In genomic region chr8:71370711-71371235, GRCm38 (mm10) we compare ENCODE assay signal across 8 mouse cellular contexts. TPM values are rescaled to one million over a fixed set of nuclear protein-coding genes. Genes with fewer than 3 reads are reported as not detected.
A peak's percentile ranks its signal among the peaks of the same experiment; 100 is the strongest.
DNase-seq lines count a peak whose midpoint lies in the region; ATAC-seq and TF ChIP-seq lines count a peak whose summit lies in the region.

No protein-coding gene starts in this region.

- H3K36me3 ChIP-seq in heart, embryonic 12.5 days = peaks cover 45% of the 10 kb centered on the region
- H3K36me3 ChIP-seq in E14TG2a.4 (ENCODE audit: insufficient read depth, low read length) = peaks cover 56% of the 10 kb centered on the region
- peaks cover 28% of the 10 kb centered on the region for H3K36me3 ChIP-seq in forebrain, embryonic 12.5 days (replicated peaks)
- H3K36me3 ChIP-seq in liver, embryonic 15.5 days (replicated peaks) = peaks cover 39% of the 10 kb centered on the region

- peak overlapping the region; percentile 64 for H3K4me3 ChIP-seq in heart, embryonic 12.5 days
- peak overlapping the region; percentile 89 for H3K4me3 ChIP-seq in E14TG2a.4 (replicated peaks; ENCODE audit: low read length)
- H3K4me3 ChIP-seq in forebrain, embryonic 12.5 days (replicated peaks) = peak overlapping the region; percentile 71
- peak overlapping the region; percentile 90 for H3K4me3 ChIP-seq in liver, embryonic 15.5 days (replicated peaks)

- WGBS in heart, embryonic 12.5 days = 21% methylated on average over 5 of the region's 5 CpGs
- 29% methylated on average over 5 of the region's 5 CpGs for WGBS in forebrain, embryonic 12.5 days
- WGBS in liver, embryonic 15.5 days (ENCODE audit: insufficient replicate concordance) = 10% methylated on average over 5 of the region's 5 CpGs

- H3K9me3 ChIP-seq in heart, embryonic 12.5 days (replicated peaks) = no peaks in the 10 kb centered on the region
- H3K9me3 ChIP-seq in E14TG2a.4 (ENCODE audit: low read length) = no peaks in the 10 kb centered on the region
- H3K9me3 ChIP-seq in forebrain, embryonic 12.5 days = no peaks in the 10 kb centered on the region
- H3K9me3 ChIP-seq in liver, embryonic 15.5 days (replicated peaks) = no peaks in the 10 kb centered on the region

- H3K4me2 ChIP-seq in heart, embryonic 12.5 days = peak overlapping the region; percentile 62
- H3K4me2 ChIP-seq in forebrain, embryonic 12.5 days = peak overlapping the region; percentile 47
- peak overlapping the region; percentile 72 for H3K4me2 ChIP-seq in liver, embryonic 15.5 days

- peaks cover 45% of the 10 kb centered on the region for H3K4me1 ChIP-seq in heart, embryonic 12.5 days (replicated peaks)
- peaks cover 63% of the 10 kb centered on the region for H3K4me1 ChIP-seq in E14TG2a.4 (replicated peaks; ENCODE audit: low read depth, low read length)
- peaks cover 30% of the 10 kb centered on the region for H3K4me1 ChIP-seq in forebrain, embryonic 12.5 days
- peaks cover 69% of the 10 kb centered on the region for H3K4me1 ChIP-seq in liver, embryonic 15.5 days (replicated peaks)

- no peak for TF ChIP-seq CTCF in E14TG2a.4 (conservative IDR thresholded peaks at IDR 0.05; ENCODE audit: low read length)

- DNase-seq in heart, adult 9 months (ENCODE audit: low spot score in 2 of 2) = no peak
- DNase-seq in natural killer cell, adult 2 months (ENCODE audit: low spot score in 2 of 2) = no peak
- no peak for DNase-seq in B cell, adult 2 months
- no peak for DNase-seq in layer of hippocampus, postnatal 10 days (ENCODE audit: low spot score in 2 of 2)

- H3K9ac ChIP-seq in heart, embryonic 12.5 days = peak overlapping the region; percentile 34; the same call in 1 of the 2 replicates
- H3K9ac ChIP-seq in forebrain, embryonic 12.5 days = no peak overlapping the region
- peak overlapping the region; percentile 40; the same call in 1 of the 2 replicates for H3K9ac ChIP-seq in liver, embryonic 15.5 days

- H3K27ac ChIP-seq in heart, embryonic 12.5 days (ENCODE audit: poor library complexity, severe bottlenecking) = no peak overlapping the region
- H3K27ac ChIP-seq in forebrain, embryonic 12.5 days = no peak overlapping the region
- H3K27ac ChIP-seq in liver, embryonic 15.5 days (replicated peaks) = peak overlapping the region; percentile 92

- ATAC-seq in heart, embryonic 12.5 days (ENCODE audit: insufficient number of reproducible peaks, low FRiP score) = no peak
- ATAC-seq in forebrain, embryonic 12.5 days (ENCODE audit: low FRiP score) = no peak
- ATAC-seq in liver, embryonic 15.5 days (ENCODE audit: insufficient read depth) = no peak

- H3K27me3 ChIP-seq in heart, embryonic 12.5 days (replicated peaks) = no peaks in the 10 kb centered on the region
- no peaks in the 10 kb centered on the region for H3K27me3 ChIP-seq in E14TG2a.4 (ENCODE audit: insufficient read depth, low read length)
- no peaks in the 10 kb centered on the region for H3K27me3 ChIP-seq in forebrain, embryonic 12.5 days
- peaks cover 2% of the 10 kb centered on the region for H3K27me3 ChIP-seq in liver, embryonic 15.5 days

RNA-seq across cellular contexts. Expression of gene Ocel1, which starts 0.3 kb away (rescaled TPM):
- 5.5 and 5.7 TPM in 2 replicates for polyA plus RNA-seq in heart, embryonic 12.5 days (2016; fragmentation: Nextera tagmentation; extraction: Ambion mirVana)
- 3.2 and 4.4 TPM in 2 replicates for polyA plus RNA-seq in forebrain, embryonic 12.5 days (2016; fragmentation: Nextera tagmentation; extraction: Ambion mirVana)
- 4.6 and 5.2 TPM in 2 replicates for polyA plus RNA-seq in liver, embryonic 15.5 days (2015; fragmentation: Nextera tagmentation; extraction: Ambion mirVana)
- total RNA-seq in layer of hippocampus, postnatal 10 days (2021) = 10 to 100 TPM; 17.2 to 17.6 TPM

RNA-seq across cellular contexts. Expression of gene Use1, which starts 4.1 kb away (rescaled TPM):
- 68.6 and 69.9 TPM in 2 replicates for polyA plus RNA-seq in heart, embryonic 12.5 days (2016; fragmentation: Nextera tagmentation; extraction: Ambion mirVana)
- polyA plus RNA-seq in forebrain, embryonic 12.5 days (2016; fragmentation: Nextera tagmentation; extraction: Ambion mirVana) = 76.7 and 77.1 TPM in 2 replicates
- 38.7 and 41.1 TPM in 2 replicates for polyA plus RNA-seq in liver, embryonic 15.5 days (2015; fragmentation: Nextera tagmentation; extraction: Ambion mirVana)
- 100 to 1,000 TPM in 1 of 2 experiments, 10 to 100 TPM in 1; 97.9 to 108 TPM for total RNA-seq in layer of hippocampus, postnatal 10 days (2021)

RNA-seq across cellular contexts. Expression of gene Nr2f6, which starts 11.0 kb away (rescaled TPM):
- polyA plus RNA-seq in heart, embryonic 12.5 days (2016; fragmentation: Nextera tagmentation; extraction: Ambion mirVana) = 63.6 and 64.3 TPM in 2 replicates
- 31.5 and 35.3 TPM in 2 replicates for polyA plus RNA-seq in forebrain, embryonic 12.5 days (2016; fragmentation: Nextera tagmentation; extraction: Ambion mirVana)
- polyA plus RNA-seq in liver, embryonic 15.5 days (2015; fragmentation: Nextera tagmentation; extraction: Ambion mirVana) = 24.1 and 27.0 TPM in 2 replicates
- 10 to 100 TPM; 32.2 to 32.5 TPM for total RNA-seq in layer of hippocampus, postnatal 10 days (2021)

RNA-seq across cellular contexts. Expression of gene Ushbp1, which starts 24.8 kb away (rescaled TPM):
- polyA plus RNA-seq in heart, embryonic 12.5 days (2016; fragmentation: Nextera tagmentation; extraction: Ambion mirVana) = 4.8 and 6.1 TPM in 2 replicates
- polyA plus RNA-seq in forebrain, embryonic 12.5 days (2016; fragmentation: Nextera tagmentation; extraction: Ambion mirVana) = 3.2 and 4.6 TPM in 2 replicates
- polyA plus RNA-seq in liver, embryonic 15.5 days (2015; fragmentation: Nextera tagmentation; extraction: Ambion mirVana) = 3.3 and 5.2 TPM in 2 replicates
- 1 to 10 TPM; 6.7 to 7.3 TPM for total RNA-seq in layer of hippocampus, postnatal 10 days (2021)

RNA-seq across cellular contexts. Expression of gene Babam1, which starts 25.9 kb away (rescaled TPM):
- polyA plus RNA-seq in heart, embryonic 12.5 days (2016; fragmentation: Nextera tagmentation; extraction: Ambion mirVana) = 77.6 and 94.2 TPM in 2 replicates
- 89.4 and 110 TPM in 2 replicates for polyA plus RNA-seq in forebrain, embryonic 12.5 days (2016; fragmentation: Nextera tagmentation; extraction: Ambion mirVana)
- 56.0 and 58.5 TPM in 2 replicates for polyA plus RNA-seq in liver, embryonic 15.5 days (2015; fragmentation: Nextera tagmentation; extraction: Ambion mirVana)
- total RNA-seq in layer of hippocampus, postnatal 10 days (2021) = 10 to 100 TPM; 78.7 to 82.2 TPM
